Mouse (Mus musculus): ENCODE measurements around the gene Fth1. TPM values are rescaled to one million over a fixed set of nuclear protein-coding genes. Genes with fewer than 3 reads are reported as not detected.

The Fth1 gene
- polyA plus RNA-seq, 1 experiment from 2014 or later = 2,906 TPM

- DNase-seq (ENCODE audit: low spot score) = no peak
- Histone ChIP-seq H3K9ac (ENCODE audit: low read depth, low read length) (no peak overlapping the region), H3K4me2 (ENCODE audit: low read length) (no peak overlapping the region), H3K4me3 (replicated peaks; ENCODE audit: low read depth, low read length) (no peak overlapping the region), H3K4me1 (replicated peaks; ENCODE audit: insufficient read depth, low read length) (peaks cover 16% of the 10 kb centered on the region), H3K27me3 (ENCODE audit: insufficient read depth, low read length) (no peaks in the 10 kb centered on the region), H3K27ac (0 out of 2 replicates have a peak overlapping the region, but pooled peaks have one; percentile 5), H3K9me3 (replicated peaks; ENCODE audit: low read length) (no peaks in the 10 kb centered on the region), H3K36me3 (ENCODE audit: insufficient read depth, low read length) (no peaks in the 10 kb centered on the region)
- ATAC-seq (replicated peaks; ENCODE audit: low FRiP score, low read depth) = no peak
- 75% methylated on average over 13 of the region's 13 CpGs for WGBS
- no peak for TF ChIP-seq CTCF (IDR thresholded peaks at IDR 0.05; ENCODE audit: low read depth)
Observed at GRCm38 (mm10) chr19:10014824-10015223, 34.4 kb downstream of the Fth1 start.

GRCm38 (mm10) chr19:10015442-10015841 is 35.0 kb downstream of the Fth1 start:
- no peak overlapping the region for H3K9ac ChIP-seq (ENCODE audit: low read depth, low read length)
- no peak overlapping the region for H3K27ac ChIP-seq
- TF ChIP-seq CTCF (IDR thresholded peaks at IDR 0.05; ENCODE audit: low read depth) = no peak
- no peaks in the 10 kb centered on the region for H3K27me3 ChIP-seq (ENCODE audit: insufficient read depth, low read length)
- H3K4me3 ChIP-seq (replicated peaks; ENCODE audit: low read depth, low read length) = no peak overlapping the region
- H3K36me3 ChIP-seq (ENCODE audit: insufficient read depth, low read length) = no peaks in the 10 kb centered on the region
- DNase-seq (ENCODE audit: low spot score) = no peak
- WGBS = 50% methylated on average over 4 of the region's 4 CpGs
- H3K4me2 ChIP-seq (ENCODE audit: low read length) = no peak overlapping the region
- H3K4me1 ChIP-seq (replicated peaks; ENCODE audit: insufficient read depth, low read length) = peaks cover 16% of the 10 kb centered on the region
- no peaks in the 10 kb centered on the region for H3K9me3 ChIP-seq (replicated peaks; ENCODE audit: low read length)
- ATAC-seq (replicated peaks; ENCODE audit: low FRiP score, low read depth) = no peak

- Histone ChIP-seq H3K27ac (no peak overlapping the region), H3K9me3 (replicated peaks; ENCODE audit: low read length) (no peaks in the 10 kb centered on the region), H3K9ac (ENCODE audit: low read depth, low read length) (no peak overlapping the region), H3K27me3 (ENCODE audit: insufficient read depth, low read length) (no peaks in the 10 kb centered on the region), H3K4me3 (replicated peaks; ENCODE audit: low read depth, low read length) (no peak overlapping the region), H3K4me2 (ENCODE audit: low read length) (no peak overlapping the region), H3K36me3 (ENCODE audit: insufficient read depth, low read length) (no peaks in the 10 kb centered on the region), H3K4me1 (replicated peaks; ENCODE audit: insufficient read depth, low read length) (peaks cover 16% of the 10 kb centered on the region)
- ATAC-seq (replicated peaks; ENCODE audit: low FRiP score, low read depth) = no peak
- no peak for DNase-seq (ENCODE audit: low spot score)
- TF ChIP-seq CTCF (IDR thresholded peaks at IDR 0.05; ENCODE audit: low read depth) = no peak
- WGBS = 84% methylated on average over 4 of the region's 4 CpGs
Observed at GRCm38 (mm10) chr19:10016151-10016550, 35.8 kb downstream of the Fth1 start.

GRCm38 (mm10) chr19:10017637-10018526 is 37.5 kb downstream of the Fth1 start:
- 7% methylated on average over 42 of the region's 44 CpGs for whole genome bisulfite sequencing
- TF ChIP-seq CTCF (IDR thresholded peaks at IDR 0.05; ENCODE audit: low read depth) = no peak
- H3K4me1 ChIP-seq (replicated peaks; ENCODE audit: insufficient read depth, low read length) = peaks cover 29% of the 10 kb centered on the region
- no peaks in the 10 kb centered on the region for H3K9me3 ChIP-seq (replicated peaks; ENCODE audit: low read length)
- H3K27ac ChIP-seq = peak overlapping the region; percentile 37; the same call in 1 of the 2 replicates
- H3K36me3 ChIP-seq (ENCODE audit: insufficient read depth, low read length) = no peaks in the 10 kb centered on the region
- DNase-seq (ENCODE audit: low spot score) (peak; percentile 94), ATAC-seq (replicated peaks; ENCODE audit: low FRiP score, low read depth) (peak; percentile 92)
- H3K27me3 ChIP-seq (ENCODE audit: insufficient read depth, low read length) = no peaks in the 10 kb centered on the region
- peak overlapping the region; percentile 56 for H3K4me3 ChIP-seq (replicated peaks; ENCODE audit: low read depth, low read length)
- peak overlapping the region; percentile 65 for H3K9ac ChIP-seq (ENCODE audit: low read depth, low read length)
- peak overlapping the region; percentile 87 for H3K4me2 ChIP-seq (ENCODE audit: low read length)

GRCm38 (mm10) chr19:10018527-10018818 is 38.1 kb downstream of the Fth1 start:
- 0 out of 2 replicates have a peak, but pooled peaks have one; percentile 5 for ATAC-seq (replicated peaks; ENCODE audit: low FRiP score, low read depth)
- Histone ChIP-seq H3K27ac (peak overlapping the region; percentile 37; the same call in 1 of the 2 replicates), H3K9me3 (replicated peaks; ENCODE audit: low read length) (no peaks in the 10 kb centered on the region), H3K27me3 (ENCODE audit: insufficient read depth, low read length) (no peaks in the 10 kb centered on the region), H3K4me1 (replicated peaks; ENCODE audit: insufficient read depth, low read length) (peaks cover 28% of the 10 kb centered on the region), H3K9ac (ENCODE audit: low read depth, low read length) (peak overlapping the region; percentile 65), H3K4me3 (replicated peaks; ENCODE audit: low read depth, low read length) (peak overlapping the region; percentile 56), H3K36me3 (ENCODE audit: insufficient read depth, low read length) (no peaks in the 10 kb centered on the region), H3K4me2 (ENCODE audit: low read length) (peak overlapping the region; percentile 87)
- 0% methylated on average over 3 of the region's 3 CpGs for WGBS
- no peak for TF ChIP-seq CTCF (IDR thresholded peaks at IDR 0.05; ENCODE audit: low read depth)
- DNase-seq (ENCODE audit: low spot score) = no peak

DNA sequence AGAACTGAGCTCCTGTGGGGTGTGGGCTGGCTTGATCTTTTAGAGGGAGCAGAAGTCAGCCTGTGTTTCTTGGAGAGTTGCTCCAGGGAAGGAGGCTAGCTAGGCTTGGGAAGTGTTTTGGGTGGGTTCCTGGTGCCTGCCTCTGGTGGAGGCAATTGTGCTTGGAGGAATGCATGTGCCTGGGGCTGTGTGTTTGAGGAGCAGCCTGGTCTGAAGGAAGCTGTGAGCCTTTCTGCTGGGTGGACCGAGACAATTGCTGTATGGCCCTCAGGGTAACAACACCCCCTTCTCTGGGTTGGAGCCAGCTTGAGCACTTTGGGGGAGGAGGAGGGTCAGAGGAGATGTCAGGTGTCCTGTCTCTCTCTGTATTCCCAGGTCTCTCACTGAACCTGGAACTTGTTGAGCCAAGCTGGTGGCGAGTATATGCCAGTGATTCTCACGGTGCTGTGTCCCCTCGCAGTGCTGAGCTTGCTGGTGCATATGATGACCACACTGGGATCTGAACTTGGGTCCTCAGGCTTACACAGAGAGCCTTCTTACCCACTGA is 38.9 kb downstream of the Fth1 start:
- no peak for DNase-seq (ENCODE audit: low spot score)
- ATAC-seq (replicated peaks; ENCODE audit: low FRiP score, low read depth) = no peak
- H3K27ac ChIP-seq = no peak overlapping the region
- peaks cover 23% of the 10 kb centered on the region for H3K4me1 ChIP-seq (replicated peaks; ENCODE audit: insufficient read depth, low read length)
- no peak for TF ChIP-seq CTCF (IDR thresholded peaks at IDR 0.05; ENCODE audit: low read depth)
- H3K9me3 ChIP-seq (replicated peaks; ENCODE audit: low read length) = no peaks in the 10 kb centered on the region
- no peaks in the 10 kb centered on the region for H3K27me3 ChIP-seq (ENCODE audit: insufficient read depth, low read length)
- 55% methylated on average over 4 of the region's 4 CpGs for WGBS
- H3K4me2 ChIP-seq (ENCODE audit: low read length) = peak overlapping the region; percentile 87
- H3K4me3 ChIP-seq (replicated peaks; ENCODE audit: low read depth, low read length) = peak overlapping the region; percentile 56
- H3K9ac ChIP-seq (ENCODE audit: low read depth, low read length) = peak overlapping the region; percentile 65; the same call in 1 of the 2 replicates
- no peaks in the 10 kb centered on the region for H3K36me3 ChIP-seq (ENCODE audit: insufficient read depth, low read length)
